Mouse (Mus musculus) CH12.LX (cell line): Measurements from ENCODE around the gene Asl. TPM values are rescaled to one million over a fixed set of nuclear protein-coding genes. Genes with fewer than 3 reads are reported as not detected.

Experiments used
- DNase-seq: peaks from one replicate; pipeline ENCODE4 v3.0.0-alpha.2; 2013; ENCODE audit errors: extremely low read depth
- H3K27ac ChIP-seq: 2 replicates; pipeline ENCODE4 v1.5.1; 2012; ENCODE audit warnings: low read depth, mild to moderate bottlenecking, control low read depth, moderate library complexity; ENCODE audit not compliant: insufficient read depth
- H3K27me3 ChIP-seq: replicated peaks from 2 replicates; pipeline ENCODE3; 2012; ENCODE audit warnings: inconsistent platforms
- H3K36me3 ChIP-seq, 2 experiments: replicated peaks in 1 of 2; 2 replicates each; pipeline versions ENCODE3 to v1.6.1; 2012; ENCODE audit warnings: inconsistent platforms in 1 of 2, low read length in 1 of 2, mild to moderate bottlenecking in 1 of 2, mixed read lengths in 1 of 2, moderate library complexity in 1 of 2; ENCODE audit not compliant: control insufficient read depth in 1 of 2, insufficient read depth in 1 of 2
- H3K4me1 ChIP-seq, 2 experiments: 2 replicates each; pipeline ENCODE4 v1.6.1; 2012; ENCODE audit warnings: inconsistent platforms in 1 of 2, moderate library complexity in 1 of 2; ENCODE audit not compliant: insufficient read depth in 2 of 2, control insufficient read depth in 1 of 2
- H3K4me2 ChIP-seq: 2 replicates; pipeline ENCODE4 v1.6.1; 2012; ENCODE audit warnings: low read depth, mild to moderate bottlenecking, control low read depth; ENCODE audit not compliant: poor library complexity, insufficient read depth, severe bottlenecking
- H3K4me3 ChIP-seq, 3 experiments: fragments of 150-350 bp in 1 of 3; sonication (generic) in 1 of 3; replicated peaks in 1 of 3; 2 replicates each; pipeline versions ENCODE3 to v1.5.1; 2011 to 2012; ENCODE audit warnings: low read depth in 2 of 3, low read length in 2 of 3, mild to moderate bottlenecking in 2 of 3, moderate library complexity in 2 of 3, control low read depth in 1 of 3, improper control_type of control experiment in 1 of 3, inconsistent platforms in 1 of 3, mixed read lengths in 1 of 3; ENCODE audit not compliant: poor library complexity in 1 of 3
- H3K79me2 ChIP-seq: replicated peaks from 2 replicates; pipeline ENCODE4 v1.6.1; 2012; ENCODE audit warnings: mild to moderate bottlenecking, moderate library complexity; ENCODE audit not compliant: control insufficient read depth, poor library complexity, insufficient read depth, severe bottlenecking; ENCODE audit errors: extremely low read depth
- H3K9ac ChIP-seq: 2 replicates; pipeline ENCODE4 v1.6.1; 2012; ENCODE audit warnings: low read depth, mild to moderate bottlenecking, control low read depth, moderate library complexity; ENCODE audit not compliant: insufficient read depth
- H3K9me3 ChIP-seq: replicated peaks from 2 replicates; pipeline ENCODE3; 2012; ENCODE audit warnings: low read length, inconsistent platforms, mixed read lengths
- CHD1 ChIP-seq: IDR thresholded peaks from 2 replicates; pipeline ENCODE4 v1.6.1; 2012; ENCODE audit warnings: low read depth, low read length, improper control_type of control experiment, inconsistent platforms
- CHD2 ChIP-seq: IDR thresholded peaks from 2 replicates; pipeline ENCODE4 v1.6.1; 2011; ENCODE audit warnings: low read length, improper control_type of control experiment
- ETS1 ChIP-seq: conservative IDR thresholded peaks from 2 replicates; pipeline ENCODE4 v1.6.1; 2012; ENCODE audit warnings: low read depth, mild to moderate bottlenecking, inconsistent platforms, low read length, improper control_type of control experiment, moderate library complexity
- JUND ChIP-seq: conservative IDR thresholded peaks from 2 replicates; pipeline ENCODE4 v1.6.1; 2011; ENCODE audit warnings: low read depth, low read length, improper control_type of control experiment
- KAT2A ChIP-seq: IDR thresholded peaks from 2 replicates; pipeline ENCODE4 v1.6.1; 2012; ENCODE audit warnings: low read length, improper control_type of control experiment, inconsistent platforms; ENCODE audit not compliant: insufficient replicate concordance
- MAFK ChIP-seq: IDR thresholded peaks from 2 replicates; pipeline ENCODE4 v1.6.1; 2011; ENCODE audit warnings: low read length, improper control_type of control experiment; ENCODE audit not compliant: insufficient replicate concordance
- MAZ ChIP-seq: IDR thresholded peaks from 2 replicates; pipeline ENCODE4 v1.6.1; 2012; ENCODE audit warnings: low read depth, mild to moderate bottlenecking, inconsistent platforms, low read length, improper control_type of control experiment, moderate library complexity
- NELFE ChIP-seq: IDR thresholded peaks from 2 replicates; pipeline ENCODE4 v1.6.1; 2011; ENCODE audit warnings: low read depth, low read length, improper control_type of control experiment
- NRF1 ChIP-seq: IDR thresholded peaks from 2 replicates; pipeline ENCODE4 v1.6.1; 2014; ENCODE audit warnings: low read depth, mild to moderate bottlenecking, inconsistent platforms, low read length, improper control_type of control experiment, moderate library complexity
- PAX5 ChIP-seq: IDR thresholded peaks from 2 replicates; pipeline ENCODE4 v1.6.1; 2012; ENCODE audit warnings: low read length, inconsistent platforms, mixed read lengths
- POLR2AphosphoS2 ChIP-seq: IDR thresholded peaks from 2 replicates; pipeline ENCODE4 v1.6.1; 2011; ENCODE audit warnings: low read depth, low read length, improper control_type of control experiment
- TBP ChIP-seq: conservative IDR thresholded peaks from 2 replicates; pipeline ENCODE4 v1.6.1; 2011; ENCODE audit warnings: low read depth, low read length, improper control_type of control experiment
- dilution Hi-C: fragments of 300-500 bp; cut with MboI; formaldehyde crosslinking; loops from 2 replicates; pipeline ENCODE4 v1.14.3; 2020; ENCODE audit warnings: low sequenced_read_pairs; ENCODE audit not compliant: extremely low pct_unique_long_range_greater_than_20kb, extremely low pct_ligation_motif_present
- in situ Hi-C: fragments of 300-500 bp; cut with MboI; formaldehyde crosslinking; loops from 3 replicates; pipeline ENCODE4 v1.14.3; 2019; ENCODE audit warnings: low sequenced_read_pairs, low pct_ligation_motif_present, low pct_unique_long_range_greater_than_20kb, mixed read lengths
- polyA plus RNA-seq: library from polyadenylated mRNA; unstranded; fragments of >175 nt; gene quantifications from 2 replicates; pipeline ENCODE4 v1.2.1, GENCODE M21; 2012; ENCODE audit warnings: low read depth; ENCODE audit not compliant: insufficient read length
- total RNA-seq, 2 experiments: library from RNA; depleted of rRNA; stranded (reverse); fragments of 300-350 nt in 1 of 2; fragments of >200 nt in 1 of 2; gene quantifications; 2 replicates each; pipeline ENCODE4 v1.2.3; 2012 to 2014

Asl gene
- total and polyA plus RNA-seq, 3 experiments, result 44.8 to 70.4 (median 61.0) TPM

GRCm38 (mm10) chr5:130051073-130051860 is 22.2 kb upstream of the Asl start:
- DNase-seq, result no peak
- Histone ChIP-seq H3K36me3 (peaks cover 61 to 85% of the 10 kb centered on the region in 2 experiments), H3K4me2 (no peak overlapping the region), H3K9me3 (no peaks in the 10 kb centered on the region), H3K27ac (no peak overlapping the region), H3K79me2 (no peaks in the 10 kb centered on the region)
- no peak for TF ChIP-seq CHD2
- TF ChIP-seq, all 38 proteins: peak for 0
- dilution Hi-C loops (no loop called here), in situ Hi-C loops (no loop called here)
- H3K4me1 ChIP-seq, result peaks cover 0 to 30% of the 10 kb centered on the region in 2 experiments; a peak in 2 of 4 replicates
- no peak overlapping the region for H3K4me3 ChIP-seq
- H3K27me3 ChIP-seq, result no peaks in the 10 kb centered on the region
- no peak overlapping the region for H3K9ac ChIP-seq

DNA sequence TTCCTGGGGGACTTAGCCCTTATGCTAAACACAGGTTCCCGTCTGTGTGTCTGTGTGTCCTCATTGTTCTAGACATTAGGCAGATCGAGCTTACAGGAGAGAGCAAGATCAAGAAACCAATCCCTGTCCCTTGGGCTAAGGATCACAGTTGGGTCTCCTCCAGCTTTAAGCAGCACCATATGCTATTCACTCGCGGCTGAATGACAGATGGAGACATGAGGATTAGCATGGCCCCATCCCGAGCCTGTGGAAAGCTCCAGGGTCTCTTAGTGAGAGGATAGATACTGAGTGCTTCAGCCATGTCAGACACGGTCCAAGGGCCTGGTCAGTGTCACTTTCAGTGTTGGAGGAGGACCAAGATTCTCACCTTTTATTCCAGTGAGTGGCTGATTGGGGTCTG is 21.4 kb upstream of the Asl start:
- Histone ChIP-seq H3K27ac (no peak overlapping the region), H3K4me3 (no peak overlapping the region), H3K4me1 (peaks cover 0 to 30% of the 10 kb centered on the region in 2 experiments; a peak in 2 of 4 replicates), H3K9me3 (no peaks in the 10 kb centered on the region), H3K79me2 (no peaks in the 10 kb centered on the region; the same call in 1 of the 2 replicates), H3K36me3 (peaks cover 65 to 90% of the 10 kb centered on the region in 2 experiments), H3K27me3 (no peaks in the 10 kb centered on the region), H3K4me2 (no peak overlapping the region), H3K9ac (no peak overlapping the region)
- dilution Hi-C loops (no loop called here), in situ Hi-C loops (no loop called here)
- TF ChIP-seq ETS1 (no peak), POLR2AphosphoS2 (no peak), JUND (no peak), TBP (no peak), KAT2A (no peak)
- no peak for DNase-seq

- dilution Hi-C loops, result no loop called here
- no peak for DNase-seq
- Histone ChIP-seq H3K9ac (no peak overlapping the region), H3K27ac (no peak overlapping the region), H3K4me1 (peaks cover 0 to 30% of the 10 kb centered on the region in 2 experiments; a peak in 2 of 4 replicates), H3K36me3 (peaks cover 66 to 90% of the 10 kb centered on the region in 2 experiments), H3K27me3 (no peaks in the 10 kb centered on the region), H3K4me2 (no peak overlapping the region), H3K79me2 (no peaks in the 10 kb centered on the region; the same call in 1 of the 2 replicates), H3K4me3 (no peak overlapping the region), H3K9me3 (no peaks in the 10 kb centered on the region)
- in situ Hi-C loops, result loop anchor here (5.0 kb wide), 1 partner anchor 88 kb away; no protein-coding TSS in a partner anchor
- TF ChIP-seq NRF1 (no peak), NELFE (no peak), PAX5 (no peak), KAT2A (no peak), MAZ (no peak), CHD1 (no peak), MAFK (no peak)
- TF ChIP-seq, all 38 proteins: peak for 0
Observed at GRCm38 (mm10) chr5:130048786-130049520, 19.9 kb upstream of the Asl start.
